Mouse (Mus musculus): ENCODE measurements around the gene Pomt1. TPM values are rescaled to one million over a fixed set of nuclear protein-coding genes. Genes with fewer than 3 reads are reported as not detected.

The Pomt1 gene
- polyA plus RNA-seq, 2 experiments: 9.6 to 10.1 TPM

DNA sequence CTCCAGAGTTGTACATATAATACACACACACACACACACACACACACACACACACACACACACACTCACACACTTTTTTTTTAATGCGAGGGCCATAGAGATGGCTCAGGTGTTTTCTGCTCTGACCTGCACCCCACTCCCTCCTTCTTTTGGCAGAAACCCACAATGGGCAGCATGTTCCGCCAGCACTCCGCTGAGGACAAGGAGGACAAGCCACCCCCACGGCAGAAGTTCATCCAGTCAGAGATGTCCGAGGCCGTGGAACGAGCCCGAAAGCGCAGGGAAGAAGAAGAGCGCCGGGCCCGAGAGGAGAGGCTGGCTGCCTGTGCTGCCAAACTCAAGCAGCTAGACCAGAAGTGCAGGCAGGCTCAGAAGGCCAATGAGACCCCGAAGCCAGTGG lies 32.5 kb upstream of the Pomt1 start:
- H3K27me3 ChIP-seq (ENCODE audit: control insufficient read depth, insufficient read depth, low read length): no peaks in the 10 kb centered on the region
- no peak overlapping the region for H3K27ac ChIP-seq
- H3K9me3 ChIP-seq (ENCODE audit: control insufficient read depth, low read length): no peaks in the 10 kb centered on the region
- no peaks in the 10 kb centered on the region for H3K4me1 ChIP-seq (replicated peaks; ENCODE audit: control insufficient read depth in 2 of 2, insufficient read depth in 2 of 2, low read length in 1 of 2)
- TF ChIP-seq EP300 (IDR thresholded peaks at IDR 0.05; ENCODE audit: low read depth) (no peak), CTCF (IDR thresholded peaks at IDR 0.05; ENCODE audit: low read depth) (no peak)
- ATAC-seq (ENCODE audit: insufficient read depth): no peak
- DNase-seq (ENCODE audit: low read depth in 3 of 3, low spot score in 3 of 3): no peak
- no peak overlapping the region for H3K4me3 ChIP-seq (ENCODE audit: insufficient read depth in 1 of 2, low read depth in 2 of 2, low read length in 2 of 2)
- no peak overlapping the region for H3K4me2 ChIP-seq (ENCODE audit: low read depth)
- 89% methylated on average over 13 of the region's 13 CpGs for WGBS (ENCODE audit: insufficient replicate concordance)
- H3K36me3 ChIP-seq (replicated peaks; ENCODE audit: control insufficient read depth, insufficient read depth, low read depth): peaks cover 62% of the 10 kb centered on the region
- no peak overlapping the region for H3K9ac ChIP-seq (replicated peaks)

DNA sequence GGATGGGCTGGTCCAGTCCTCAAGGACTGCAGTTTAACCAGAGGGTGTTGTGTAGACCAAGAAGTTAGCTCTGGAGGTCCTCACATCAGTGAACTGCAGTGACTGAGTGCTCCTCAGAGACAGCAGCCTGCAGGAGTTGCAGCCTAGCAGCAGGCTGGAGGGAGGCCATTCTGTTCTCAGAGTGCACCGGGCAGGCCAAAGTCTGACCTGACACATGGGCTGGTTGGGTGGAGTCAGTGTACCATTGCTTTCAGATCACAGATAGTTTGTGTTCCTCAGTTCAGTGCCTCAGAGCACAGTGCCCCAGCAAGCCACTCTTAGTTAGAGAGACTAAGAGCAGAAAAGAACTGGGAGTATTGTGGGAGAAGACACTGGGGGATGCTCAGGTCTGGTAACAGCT lies 28.7 kb upstream of the Pomt1 start:
- H3K9me3 ChIP-seq (ENCODE audit: control insufficient read depth, low read length): no peaks in the 10 kb centered on the region
- H3K27ac ChIP-seq: no peak overlapping the region
- no peak overlapping the region for H3K4me2 ChIP-seq (ENCODE audit: low read depth)
- DNase-seq (ENCODE audit: low read depth in 3 of 3, low spot score in 3 of 3) (no peak), ATAC-seq (ENCODE audit: insufficient read depth) (no peak)
- H3K27me3 ChIP-seq (ENCODE audit: control insufficient read depth, insufficient read depth, low read length): no peaks in the 10 kb centered on the region
- no peak overlapping the region for H3K4me3 ChIP-seq (ENCODE audit: insufficient read depth in 1 of 2, low read depth in 2 of 2, low read length in 2 of 2)
- TF ChIP-seq EP300 (IDR thresholded peaks at IDR 0.05; ENCODE audit: low read depth): no peak
- TF ChIP-seq CTCF (IDR thresholded peaks at IDR 0.05; ENCODE audit: low read depth): no peak
- no peaks in the 10 kb centered on the region for H3K4me1 ChIP-seq (replicated peaks; ENCODE audit: control insufficient read depth in 2 of 2, insufficient read depth in 2 of 2, low read length in 1 of 2)
- H3K9ac ChIP-seq (replicated peaks): no peak overlapping the region
- WGBS (ENCODE audit: insufficient replicate concordance): 71% methylated on average over 1 of the region's 1 CpGs
- H3K36me3 ChIP-seq (replicated peaks; ENCODE audit: control insufficient read depth, insufficient read depth, low read depth): peaks cover 62% of the 10 kb centered on the region

DNA sequence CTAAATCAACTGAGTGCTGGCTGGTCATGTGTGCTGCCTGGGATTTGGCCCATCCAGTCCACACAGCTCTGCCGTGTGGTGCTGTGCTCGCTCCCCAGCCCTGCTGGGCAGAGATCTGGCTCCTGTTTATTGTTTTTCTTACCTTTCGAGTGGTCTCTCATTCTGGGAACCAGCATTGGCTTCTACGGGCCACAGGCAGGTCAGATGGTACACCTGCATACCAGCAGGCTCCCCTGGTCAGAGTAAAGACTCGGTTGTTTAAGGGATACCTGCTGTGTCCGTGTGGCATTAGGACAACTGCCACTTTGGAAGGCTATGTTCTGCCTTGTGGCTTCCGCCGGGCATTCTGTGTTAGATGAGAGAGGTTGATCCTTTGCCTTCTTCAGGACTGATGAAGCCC lies 24.7 kb upstream of the Pomt1 start:
- Histone ChIP-seq H3K4me1 (replicated peaks; ENCODE audit: control insufficient read depth in 2 of 2, insufficient read depth in 2 of 2, low read length in 1 of 2) (no peaks in the 10 kb centered on the region), H3K4me3 (ENCODE audit: insufficient read depth in 1 of 2, low read depth in 2 of 2, low read length in 2 of 2) (no peak overlapping the region), H3K27me3 (ENCODE audit: control insufficient read depth, insufficient read depth, low read length) (no peaks in the 10 kb centered on the region), H3K9me3 (ENCODE audit: control insufficient read depth, low read length) (no peaks in the 10 kb centered on the region), H3K36me3 (replicated peaks; ENCODE audit: control insufficient read depth, insufficient read depth, low read depth) (peaks cover 52% of the 10 kb centered on the region), H3K9ac (replicated peaks) (no peak overlapping the region), H3K27ac (no peak overlapping the region), H3K4me2 (ENCODE audit: low read depth) (no peak overlapping the region)
- TF ChIP-seq CTCF (IDR thresholded peaks at IDR 0.05; ENCODE audit: low read depth) (no peak), EP300 (IDR thresholded peaks at IDR 0.05; ENCODE audit: low read depth) (no peak)
- 86% methylated on average over 8 of the region's 8 CpGs for WGBS (ENCODE audit: insufficient replicate concordance)
- ATAC-seq (ENCODE audit: insufficient read depth) (no peak), DNase-seq (ENCODE audit: low read depth in 3 of 3, low spot score in 3 of 3) (no peak)

DNA sequence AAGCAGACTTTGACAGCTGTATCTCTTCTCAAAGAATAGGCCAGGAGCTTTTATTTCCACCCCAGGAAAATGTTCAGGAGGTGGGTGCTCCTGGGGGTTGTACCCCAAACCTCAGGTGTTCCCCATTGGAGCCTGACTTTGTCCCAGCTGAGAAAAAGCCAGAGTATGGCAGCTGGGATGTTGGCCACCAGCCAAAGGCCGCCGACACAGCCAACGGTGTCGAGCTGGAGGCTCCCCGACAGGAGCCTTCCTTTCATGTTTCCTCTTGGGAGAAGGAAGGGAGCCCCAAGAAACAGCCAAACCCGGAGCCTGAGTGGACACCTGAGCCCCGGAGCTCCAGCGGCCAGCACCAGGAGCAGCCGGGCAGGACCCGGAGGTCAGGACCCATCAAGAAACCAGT lies 23.4 kb upstream of the Pomt1 start:
- no peak for ATAC-seq (ENCODE audit: insufficient read depth)
- Histone ChIP-seq H3K4me1 (replicated peaks; ENCODE audit: control insufficient read depth in 2 of 2, insufficient read depth in 2 of 2, low read length in 1 of 2) (no peaks in the 10 kb centered on the region), H3K27me3 (ENCODE audit: control insufficient read depth, insufficient read depth, low read length) (no peaks in the 10 kb centered on the region), H3K27ac (no peak overlapping the region), H3K36me3 (replicated peaks; ENCODE audit: control insufficient read depth, insufficient read depth, low read depth) (peaks cover 54% of the 10 kb centered on the region), H3K9me3 (ENCODE audit: control insufficient read depth, low read length) (no peaks in the 10 kb centered on the region), H3K4me3 (ENCODE audit: insufficient read depth in 1 of 2, low read depth in 2 of 2, low read length in 2 of 2) (no peak overlapping the region), H3K4me2 (ENCODE audit: low read depth) (no peak overlapping the region), H3K9ac (replicated peaks) (no peak overlapping the region)
- no peak for DNase-seq (ENCODE audit: low read depth in 3 of 3, low spot score in 3 of 3)
- no peak for TF ChIP-seq EP300 (IDR thresholded peaks at IDR 0.05; ENCODE audit: low read depth)
- no peak for TF ChIP-seq CTCF (IDR thresholded peaks at IDR 0.05; ENCODE audit: low read depth)
- WGBS (ENCODE audit: insufficient replicate concordance): 89% methylated on average over 10 of the region's 10 CpGs

DNA sequence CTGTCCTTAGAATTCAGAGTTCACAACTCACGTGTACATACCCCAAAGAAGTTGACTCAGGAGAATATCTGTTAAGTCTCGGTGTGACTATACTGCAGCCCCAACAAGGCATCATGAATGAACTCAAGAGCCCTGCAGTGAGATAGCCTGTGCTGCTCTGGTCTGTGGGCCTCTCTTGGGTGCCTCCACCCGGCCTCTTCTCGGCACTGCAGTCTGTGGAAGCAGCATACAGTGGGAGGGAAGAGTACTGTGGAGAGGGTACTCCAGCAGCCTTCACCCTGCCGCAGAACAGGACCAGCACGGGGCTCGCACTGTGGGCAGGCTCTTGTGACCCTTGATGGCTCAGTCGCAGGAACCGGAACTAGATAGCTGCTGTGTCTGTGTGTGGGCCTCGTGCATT lies 20.8 kb upstream of the Pomt1 start:
- H3K9ac ChIP-seq (replicated peaks): no peak overlapping the region
- no peak overlapping the region for H3K27ac ChIP-seq
- 84% methylated on average over 10 of the region's 10 CpGs for WGBS (ENCODE audit: insufficient replicate concordance)
- H3K36me3 ChIP-seq (replicated peaks; ENCODE audit: control insufficient read depth, insufficient read depth, low read depth): peaks cover 64% of the 10 kb centered on the region
- no peaks in the 10 kb centered on the region for H3K4me1 ChIP-seq (replicated peaks; ENCODE audit: control insufficient read depth in 2 of 2, insufficient read depth in 2 of 2, low read length in 1 of 2)
- H3K4me3 ChIP-seq (ENCODE audit: insufficient read depth in 1 of 2, low read depth in 2 of 2, low read length in 2 of 2): no peak overlapping the region
- no peak for ATAC-seq (ENCODE audit: insufficient read depth)
- no peak overlapping the region for H3K4me2 ChIP-seq (ENCODE audit: low read depth)
- TF ChIP-seq CTCF (IDR thresholded peaks at IDR 0.05; ENCODE audit: low read depth): no peak
- no peak for TF ChIP-seq EP300 (IDR thresholded peaks at IDR 0.05; ENCODE audit: low read depth)
- H3K27me3 ChIP-seq (ENCODE audit: control insufficient read depth, insufficient read depth, low read length): no peaks in the 10 kb centered on the region
- no peak for DNase-seq (ENCODE audit: low read depth in 3 of 3, low spot score in 3 of 3)
- no peaks in the 10 kb centered on the region for H3K9me3 ChIP-seq (ENCODE audit: control insufficient read depth, low read length)
